Comparison of ENCODE assay signal across 17 mouse cellular contexts in genomic region chr9:35262418-35262817, GRCm38 (mm10).
"Had no signal": no experiment of that assay in that cellular context is flagged by ENCODE, and none has a peak within 500 bp of the region (broad histone marks: within the 10 kb centered on the region; RNA-seq: fewer than 3 reads in every experiment).

No protein-coding gene starts in this region.

- H3K27ac ChIP-seq: kidney, postnatal 0 days; layer of hippocampus, adult 2 months; limb, embryonic 10.5 days; limb, embryonic 13.5 days; midbrain, embryonic 10.5 days; neural tube, embryonic 13.5 days had no signal

- H3K27me3 ChIP-seq: limb, embryonic 13.5 days; neural tube, embryonic 13.5 days had no signal

- DNase-seq: kidney, adult 18-20 months; kidney, postnatal 25 days; layer of hippocampus, adult 9-11 months; lung, adult 2 months; lung, postnatal 14 days; lung, postnatal 4 days; midbrain, embryonic 14.5 days; retina, postnatal 1 day; right cerebral cortex, postnatal 25 days; thymus, adult 18-20 months; thymus, postnatal 4 days had no signal

- H3K4me2 ChIP-seq: limb, embryonic 13.5 days; neural tube, embryonic 13.5 days had no signal

- H3K9me3 ChIP-seq: limb, embryonic 10.5 days; limb, embryonic 13.5 days; midbrain, embryonic 10.5 days; neural tube, embryonic 13.5 days had no signal

- H3K9ac ChIP-seq: limb, embryonic 13.5 days; neural tube, embryonic 13.5 days had no signal

- H3K4me3 ChIP-seq: layer of hippocampus, adult 2 months; limb, embryonic 10.5 days; limb, embryonic 13.5 days; midbrain, embryonic 10.5 days; neural tube, embryonic 13.5 days had no signal
